Mouse (Mus musculus): ENCODE measurements at regions not wholly inside any gene's neighbourhood (a gene's known extent, or its start where the extent isn't known, plus 50 kb on each side); places are given as distances from the start of the nearest gene placed in this dataset.

DNA sequence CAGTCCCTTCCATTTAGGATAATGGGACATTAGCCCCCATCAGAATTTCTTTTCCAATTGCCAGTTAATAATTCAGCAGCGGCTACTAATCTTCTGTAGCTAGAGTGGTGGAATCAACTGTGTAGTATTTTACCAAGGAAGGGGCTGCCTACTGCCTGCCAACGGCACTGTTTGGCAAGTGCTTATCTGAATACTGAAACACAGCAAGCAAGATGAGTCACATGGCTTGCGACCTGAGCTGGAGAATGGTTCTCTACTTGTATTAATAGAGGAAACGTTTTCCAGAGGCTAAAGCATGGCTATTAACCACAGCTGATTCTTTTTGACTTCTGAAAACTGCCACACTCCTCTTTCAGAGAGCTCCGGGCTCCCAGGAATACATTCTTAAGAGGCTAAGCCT lies 681.6 kb upstream of the Pkdcc start:
- no peak for ATAC-seq
- no peak overlapping the region for H3K4me3 ChIP-seq (ENCODE audit: low read length)

DNA sequence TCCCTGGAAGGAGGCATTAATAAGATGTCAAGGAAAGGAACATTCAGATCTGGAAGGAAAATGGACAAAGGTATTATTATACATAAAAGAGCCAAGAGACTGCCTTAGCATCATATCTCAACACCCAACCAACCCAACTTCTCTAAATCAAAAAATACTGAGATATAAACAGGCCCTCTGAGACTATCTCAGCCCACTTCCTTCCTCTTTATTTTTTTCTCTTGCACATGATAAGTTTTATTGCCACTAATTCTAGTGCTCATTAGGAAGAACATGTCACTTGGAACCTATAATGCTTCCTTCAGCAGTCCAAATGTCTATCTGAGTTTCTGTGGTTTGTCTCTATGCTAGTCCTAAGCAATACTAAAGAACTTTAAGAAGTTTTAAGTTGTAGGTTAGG lies 697.0 kb upstream of the Pkdcc start:
- H3K9ac ChIP-seq (replicated peaks; ENCODE audit: low read length), result no peak overlapping the region
- H3K4me3 ChIP-seq (ENCODE audit: low read length), result no peak overlapping the region
- no peaks in the 10 kb centered on the region for H3K9me3 ChIP-seq (ENCODE audit: low read length)
- H3K27me3 ChIP-seq (ENCODE audit: insufficient read depth, low read length), result no peaks in the 10 kb centered on the region
- TF ChIP-seq CTCF (IDR thresholded peaks at IDR 0.05; ENCODE audit: low read depth), result no peak
- H3K4me1 ChIP-seq (ENCODE audit: insufficient read depth, low read length), result no peaks in the 10 kb centered on the region
- no peak overlapping the region for H3K4me2 ChIP-seq (ENCODE audit: low read depth, low read length)
- ATAC-seq, result no peak
- no peaks in the 10 kb centered on the region for H3K36me3 ChIP-seq (ENCODE audit: insufficient read depth, low read length)
- DNase-seq (ENCODE audit: low spot score), result no peak
- no peak overlapping the region for H3K27ac ChIP-seq

More for the DNA sequence above, 681.6 kb upstream of the Pkdcc start:
- WGBS, result 79% methylated on average over 5 of the region's 5 CpGs
- H3K4me2 ChIP-seq (ENCODE audit: low read depth, low read length), result no peak overlapping the region
- no peaks in the 10 kb centered on the region for H3K36me3 ChIP-seq (ENCODE audit: insufficient read depth, low read length)
- no peaks in the 10 kb centered on the region for H3K27me3 ChIP-seq (ENCODE audit: insufficient read depth, low read length)
- H3K9me3 ChIP-seq (ENCODE audit: low read length), result no peaks in the 10 kb centered on the region
- no peak for DNase-seq (ENCODE audit: low spot score)
- H3K9ac ChIP-seq (replicated peaks; ENCODE audit: low read length), result no peak overlapping the region
- TF ChIP-seq CTCF (IDR thresholded peaks at IDR 0.05; ENCODE audit: low read depth), result no peak
- no peaks in the 10 kb centered on the region for H3K4me1 ChIP-seq (ENCODE audit: insufficient read depth, low read length)
- no peak overlapping the region for H3K27ac ChIP-seq

DNA sequence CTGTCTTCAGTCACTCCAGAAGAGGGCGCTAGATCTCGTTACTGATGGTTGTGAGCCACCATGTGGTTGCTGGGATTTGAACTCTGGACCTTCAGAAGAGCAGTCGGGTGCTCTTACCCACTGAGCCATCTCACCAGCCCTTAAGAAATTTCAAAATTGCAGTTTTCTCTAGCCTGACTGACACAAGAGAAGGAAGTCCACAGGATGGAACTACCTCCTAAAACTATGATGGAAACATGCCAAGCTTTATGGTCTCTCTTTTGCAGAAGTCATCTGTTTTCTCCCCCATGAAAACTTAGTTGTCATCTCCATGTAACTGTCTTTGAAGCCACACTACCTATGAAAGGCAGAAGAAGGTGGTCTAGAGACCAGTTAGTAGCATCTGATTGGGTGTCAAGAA lies 698.2 kb upstream of the Pkdcc start:
- no peak for TF ChIP-seq CTCF (IDR thresholded peaks at IDR 0.05; ENCODE audit: low read depth)
- Histone ChIP-seq H3K4me3 (ENCODE audit: low read length) (no peak overlapping the region), H3K4me1 (ENCODE audit: insufficient read depth, low read length) (no peaks in the 10 kb centered on the region), H3K27me3 (ENCODE audit: insufficient read depth, low read length) (no peaks in the 10 kb centered on the region), H3K36me3 (ENCODE audit: insufficient read depth, low read length) (no peaks in the 10 kb centered on the region), H3K4me2 (ENCODE audit: low read depth, low read length) (no peak overlapping the region), H3K27ac (no peak overlapping the region), H3K9me3 (ENCODE audit: low read length) (no peaks in the 10 kb centered on the region), H3K9ac (replicated peaks; ENCODE audit: low read length) (no peak overlapping the region)
- ATAC-seq (no peak), DNase-seq (ENCODE audit: low spot score) (no peak)
- WGBS, result 63% methylated on average over 3 of the region's 3 CpGs

DNA sequence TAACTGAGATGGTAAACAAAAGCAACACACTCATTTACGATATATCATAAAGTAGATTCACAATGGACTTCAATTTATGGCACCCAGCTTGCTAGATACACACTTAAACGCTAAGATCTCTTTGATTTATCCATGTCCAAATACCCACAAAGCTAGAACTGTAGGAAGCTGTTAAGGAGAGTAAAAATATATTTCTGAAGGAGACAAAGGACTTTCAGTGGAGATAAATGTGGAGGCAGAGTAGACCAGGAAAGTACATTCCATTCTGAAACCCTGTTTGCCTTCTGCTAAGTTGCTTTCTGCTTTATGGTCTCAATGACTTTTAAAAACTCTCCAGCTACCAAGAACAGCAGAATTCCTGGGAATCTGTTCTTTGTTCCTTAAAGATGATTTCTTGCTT lies 701.3 kb upstream of the Pkdcc start:
- H3K4me3 ChIP-seq (ENCODE audit: low read length), result no peak overlapping the region
- H3K27ac ChIP-seq, result no peak overlapping the region
- no peaks in the 10 kb centered on the region for H3K9me3 ChIP-seq (ENCODE audit: low read length)
- no peaks in the 10 kb centered on the region for H3K4me1 ChIP-seq (ENCODE audit: insufficient read depth, low read length)
- H3K9ac ChIP-seq (replicated peaks; ENCODE audit: low read length), result no peak overlapping the region
- no peak overlapping the region for H3K4me2 ChIP-seq (ENCODE audit: low read depth, low read length)
- TF ChIP-seq CTCF (IDR thresholded peaks at IDR 0.05; ENCODE audit: low read depth), result no peak
- no peaks in the 10 kb centered on the region for H3K36me3 ChIP-seq (ENCODE audit: insufficient read depth, low read length)
- DNase-seq (ENCODE audit: low spot score) (no peak), ATAC-seq (no peak)
- H3K27me3 ChIP-seq (ENCODE audit: insufficient read depth, low read length), result no peaks in the 10 kb centered on the region
- 83% methylated on average over 2 of the region's 2 CpGs for WGBS

DNA sequence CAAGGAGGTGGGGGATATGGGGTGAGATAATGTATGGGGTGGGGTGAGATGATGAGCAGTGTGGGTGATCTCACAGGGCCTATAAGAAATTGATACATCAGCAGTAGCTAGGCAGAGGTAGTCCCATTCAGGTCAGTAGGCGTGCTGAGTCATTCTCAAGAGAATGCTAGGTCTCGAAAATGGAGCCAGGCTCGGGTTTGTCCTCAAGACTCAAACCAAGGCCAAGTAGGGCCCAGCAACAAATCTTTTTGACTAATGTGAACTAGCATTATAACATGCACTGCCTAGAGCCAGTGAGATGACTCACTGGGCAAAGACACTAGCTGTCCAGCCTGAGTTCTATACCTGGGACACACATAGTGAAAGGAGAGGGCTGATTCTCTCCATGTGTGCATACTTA lies 710.8 kb upstream of the Pkdcc start:
- Histone ChIP-seq H3K9me3 (ENCODE audit: low read length) (no peaks in the 10 kb centered on the region), H3K27ac (no peak overlapping the region), H3K27me3 (ENCODE audit: insufficient read depth, low read length) (no peaks in the 10 kb centered on the region), H3K4me1 (ENCODE audit: insufficient read depth, low read length) (no peaks in the 10 kb centered on the region), H3K9ac (replicated peaks; ENCODE audit: low read length) (no peak overlapping the region), H3K4me2 (ENCODE audit: low read depth, low read length) (no peak overlapping the region), H3K36me3 (ENCODE audit: insufficient read depth, low read length) (no peaks in the 10 kb centered on the region), H3K4me3 (ENCODE audit: low read length) (no peak overlapping the region)
- TF ChIP-seq CTCF (IDR thresholded peaks at IDR 0.05; ENCODE audit: low read depth), result no peak
- 89% methylated on average over 3 of the region's 3 CpGs for WGBS
- no peak for ATAC-seq
- no peak for DNase-seq (ENCODE audit: low spot score)

DNA sequence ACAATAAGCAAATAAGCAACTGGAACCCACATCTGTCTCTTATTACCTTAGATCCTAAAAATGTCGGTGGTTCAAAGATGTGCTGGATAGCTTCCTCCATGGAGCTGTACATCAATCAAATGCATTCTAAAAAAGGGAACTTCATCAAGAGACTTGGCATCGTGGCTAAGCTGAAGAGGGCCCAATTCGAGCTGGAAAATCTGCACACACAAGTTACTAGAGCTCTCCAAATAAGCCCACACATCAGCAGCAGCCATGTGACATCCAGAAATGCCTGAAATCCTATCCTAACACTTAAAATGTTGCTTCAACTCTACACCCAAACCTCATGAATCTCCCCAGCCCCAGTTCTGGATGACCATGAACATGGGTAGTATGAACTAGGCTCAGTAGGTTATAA lies 729.5 kb upstream of the Pkdcc start:
- no peak overlapping the region for H3K4me3 ChIP-seq (ENCODE audit: low read length)
- no peak overlapping the region for H3K4me2 ChIP-seq (ENCODE audit: low read depth, low read length)
- no peaks in the 10 kb centered on the region for H3K4me1 ChIP-seq (ENCODE audit: insufficient read depth, low read length)
- no peak overlapping the region for H3K9ac ChIP-seq (replicated peaks; ENCODE audit: low read length)
- H3K9me3 ChIP-seq (ENCODE audit: low read length), result no peaks in the 10 kb centered on the region
- no peak for TF ChIP-seq CTCF (IDR thresholded peaks at IDR 0.05; ENCODE audit: low read depth)
- no peaks in the 10 kb centered on the region for H3K27me3 ChIP-seq (ENCODE audit: insufficient read depth, low read length)
- ATAC-seq (no peak), DNase-seq (ENCODE audit: low spot score) (no peak)
- no peak overlapping the region for H3K27ac ChIP-seq
- 78% methylated on average over 3 of the region's 3 CpGs for WGBS
- H3K36me3 ChIP-seq (ENCODE audit: insufficient read depth, low read length), result no peaks in the 10 kb centered on the region

DNA sequence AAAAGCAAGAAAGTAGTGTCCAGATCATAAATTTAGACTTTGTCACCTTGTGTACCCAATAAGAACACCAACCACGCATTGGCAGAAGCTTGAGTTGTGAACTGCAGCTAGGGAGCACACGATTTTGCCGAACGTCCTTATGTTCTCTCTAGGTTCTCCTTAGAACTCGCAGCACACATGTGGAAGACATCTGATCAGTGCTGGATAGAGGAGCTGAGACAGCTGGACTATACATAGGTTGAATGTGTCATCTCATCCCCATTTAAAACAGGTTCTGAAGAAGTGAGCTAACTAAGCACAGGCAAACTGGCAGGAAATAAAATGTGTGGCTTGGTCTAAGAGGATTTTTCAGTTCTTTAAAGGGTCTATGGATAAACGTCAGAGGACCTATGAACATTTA lies 730.5 kb upstream of the Pkdcc start:
- Histone ChIP-seq H3K4me3 (ENCODE audit: low read length) (no peak overlapping the region), H3K9ac (replicated peaks; ENCODE audit: low read length) (no peak overlapping the region), H3K4me1 (ENCODE audit: insufficient read depth, low read length) (no peaks in the 10 kb centered on the region), H3K36me3 (ENCODE audit: insufficient read depth, low read length) (no peaks in the 10 kb centered on the region), H3K27me3 (ENCODE audit: insufficient read depth, low read length) (no peaks in the 10 kb centered on the region), H3K9me3 (ENCODE audit: low read length) (no peaks in the 10 kb centered on the region), H3K27ac (no peak overlapping the region), H3K4me2 (ENCODE audit: low read depth, low read length) (no peak overlapping the region)
- 92% methylated on average over 6 of the region's 6 CpGs for WGBS
- ATAC-seq (no peak), DNase-seq (ENCODE audit: low spot score) (no peak)
- no peak for TF ChIP-seq CTCF (IDR thresholded peaks at IDR 0.05; ENCODE audit: low read depth)
